Mouse (Mus musculus) limb, embryonic 14.5 days (tissue): ENCODE results near the gene Ankrd63. TPM values are rescaled to one million over a fixed set of nuclear protein-coding genes. Genes with fewer than 3 reads are reported as not detected.

Experiments
- ATAC-seq: fragments of 200-750 bp; cut with Nextera tagmentation; 2 replicates; pipeline ENCODE4 v1.8.0; 2017; ENCODE audit warnings: low read depth, moderate number of reproducible peaks, moderate TSS enrichment; ENCODE audit not compliant: low FRiP score
- DNase-seq: peaks from one replicate; pipeline ENCODE4 v3.0.0-alpha.2; 2015; ENCODE audit warnings: low spot score
- H3K27ac ChIP-seq: fragments of 300-500 bp; sonication (generic); replicated peaks from 2 replicates; pipeline ENCODE4 v1.5.1; 2014; ENCODE audit warnings: low read depth, mild to moderate bottlenecking, low read length, moderate library complexity, mixed read lengths
- H3K27me3 ChIP-seq: fragments of 300-500 bp; sonication (generic); 2 replicates; pipeline ENCODE4 v1.6.1; 2014; ENCODE audit warnings: low read length, mixed read lengths; ENCODE audit not compliant: control insufficient read depth, insufficient read depth
- H3K36me3 ChIP-seq: fragments of 300-500 bp; sonication (generic); 2 replicates; pipeline ENCODE4 v1.6.1; 2014; ENCODE audit warnings: mild to moderate bottlenecking, low read length, moderate library complexity, mixed read lengths; ENCODE audit not compliant: control insufficient read depth, insufficient read depth
- H3K4me1 ChIP-seq: fragments of 300-500 bp; sonication (generic); 2 replicates; pipeline ENCODE4 v1.6.1; 2014; ENCODE audit warnings: antibody characterized with exemption, low read length, mixed read lengths; ENCODE audit not compliant: control insufficient read depth, insufficient read depth
- H3K4me2 ChIP-seq: fragments of 300-500 bp; sonication (generic); replicated peaks from 2 replicates; pipeline ENCODE4 v1.6.1; 2014; ENCODE audit warnings: low read depth, mild to moderate bottlenecking, low read length, moderate library complexity; ENCODE audit not compliant: severe bottlenecking
- H3K4me3 ChIP-seq: fragments of 300-500 bp; sonication (generic); replicated peaks from 2 replicates; pipeline ENCODE4 v1.5.1; 2014; ENCODE audit warnings: low read length
- H3K9ac ChIP-seq: fragments of 300-500 bp; sonication (generic); 2 replicates; pipeline ENCODE4 v1.6.1; 2014; ENCODE audit warnings: mild to moderate bottlenecking, low read depth, low read length, moderate library complexity; ENCODE audit not compliant: severe bottlenecking
- H3K9me3 ChIP-seq: fragments of 300-500 bp; sonication (generic); 2 replicates; pipeline ENCODE4 v1.6.1; 2016; ENCODE audit warnings: low read length; ENCODE audit not compliant: control insufficient read depth
- POLR2A ChIP-seq: fragments of 200-500 bp; IDR thresholded peaks from 2 replicates; pipeline ENCODE4 v1.8.0; 2012; ENCODE audit warnings: inconsistent platforms, mild to moderate bottlenecking, moderate library complexity, borderline replicate concordance; ENCODE audit not compliant: insufficient read depth, insufficient read length; ENCODE audit errors: extremely low read depth
- WGBS: fragments of 180-500 bp; shearing (Covaris S2); extraction: QIAGEN DNeasy Blood & Tissue Kit; methylation state at CpG from one replicate; pipeline ENCODE4 v1.1.7; 2014; 5-methylcytosine and 5-hydroxymethylcytosine counted together
- polyA plus RNA-seq, 2 experiments: library from polyadenylated mRNA; depleted of rRNA in 1 of 2; stranded (reverse) in 1 of 2; unstranded in 1 of 2; fragments of >200 nt; fragmentation: Nextera tagmentation in 1 of 2; extraction: Ambion mirVana in 1 of 2; gene quantifications; 2 replicates each; pipeline versions ENCODE4 v1.2.1 to v1.2.3; 2012 to 2014

Gene Ankrd63
- polyA plus RNA-seq, 2 experiments = 0.10 TPM; not detected in 1

GRCm38 (mm10) chr2:118686693-118687092 is 17.1 kb downstream of the Ankrd63 start:
- TF ChIP-seq POLR2A = no peak
- DNase-seq (no peak), ATAC-seq (no peak)
- H3K27ac ChIP-seq = no peak overlapping the region
- 74% methylated on average over 8 of the region's 8 CpGs for WGBS
- no peaks in the 10 kb centered on the region for H3K9me3 ChIP-seq
- no peak overlapping the region for H3K4me2 ChIP-seq
- no peak overlapping the region for H3K4me3 ChIP-seq
- H3K4me1 ChIP-seq = no peaks in the 10 kb centered on the region
- no peak overlapping the region for H3K9ac ChIP-seq
- H3K36me3 ChIP-seq = no peaks in the 10 kb centered on the region
- no peaks in the 10 kb centered on the region for H3K27me3 ChIP-seq

- Histone ChIP-seq H3K36me3 (no peaks in the 10 kb centered on the region), H3K9me3 (no peaks in the 10 kb centered on the region), H3K27me3 (no peaks in the 10 kb centered on the region), H3K4me1 (no peaks in the 10 kb centered on the region), H3K4me3 (no peak overlapping the region), H3K9ac (no peak overlapping the region), H3K27ac (no peak overlapping the region), H3K4me2 (no peak overlapping the region)
- ATAC-seq = no peak
- 83% methylated on average over 4 of the region's 4 CpGs for WGBS
- no peak for DNase-seq
- no peak for TF ChIP-seq POLR2A
Observed at GRCm38 (mm10) chr2:118685088-118685487, 18.7 kb downstream of the Ankrd63 start.

GRCm38 (mm10) chr2:118682544-118683260 is 21.1 kb downstream of the Ankrd63 start:
- TF ChIP-seq POLR2A = no peak
- Histone ChIP-seq H3K9me3 (no peaks in the 10 kb centered on the region), H3K4me1 (no peaks in the 10 kb centered on the region), H3K4me2 (no peak overlapping the region), H3K9ac (no peak overlapping the region), H3K27me3 (peaks cover 17% of the 10 kb centered on the region), H3K27ac (no peak overlapping the region), H3K36me3 (no peaks in the 10 kb centered on the region), H3K4me3 (no peak overlapping the region)
- no peak for ATAC-seq
- 33% methylated on average over 8 of the region's 8 CpGs for WGBS
- DNase-seq = no peak

- no peaks in the 10 kb centered on the region for H3K9me3 ChIP-seq
- H3K4me1 ChIP-seq = no peaks in the 10 kb centered on the region; the same call in 1 of the 2 replicates
- peaks cover 35% of the 10 kb centered on the region for H3K27me3 ChIP-seq
- no peak for ATAC-seq
- H3K27ac ChIP-seq = no peak overlapping the region
- H3K36me3 ChIP-seq = no peaks in the 10 kb centered on the region
- H3K4me2 ChIP-seq = no peak overlapping the region
- 91% methylated on average over 6 of the region's 6 CpGs for WGBS
- no peak for TF ChIP-seq POLR2A
- DNase-seq = no peak
- H3K4me3 ChIP-seq = no peak overlapping the region
- no peak overlapping the region for H3K9ac ChIP-seq
Observed at GRCm38 (mm10) chr2:118680926-118681325, 22.8 kb downstream of the Ankrd63 start.

GRCm38 (mm10) chr2:118679577-118679976 is 24.2 kb downstream of the Ankrd63 start:
- H3K27me3 ChIP-seq = peaks cover 47% of the 10 kb centered on the region
- H3K9ac ChIP-seq = no peak overlapping the region
- no peaks in the 10 kb centered on the region for H3K9me3 ChIP-seq
- H3K4me1 ChIP-seq = no peaks in the 10 kb centered on the region; the same call in 1 of the 2 replicates
- H3K4me2 ChIP-seq = no peak overlapping the region
- no peaks in the 10 kb centered on the region for H3K36me3 ChIP-seq
- DNase-seq = no peak
- H3K4me3 ChIP-seq = no peak overlapping the region
- WGBS = 89% methylated on average over 3 of the region's 3 CpGs
- ATAC-seq = no peak
- no peak overlapping the region for H3K27ac ChIP-seq
- TF ChIP-seq POLR2A = no peak

GRCm38 (mm10) chr2:118677817-118678216 is 25.9 kb downstream of the Ankrd63 start:
- ATAC-seq = no peak
- 15% methylated on average over 4 of the region's 4 CpGs for WGBS
- no peaks in the 10 kb centered on the region for H3K36me3 ChIP-seq
- H3K4me3 ChIP-seq = peak overlapping the region; percentile 47
- H3K27me3 ChIP-seq = peaks cover 60% of the 10 kb centered on the region
- DNase-seq = no peak
- H3K27ac ChIP-seq = no peak overlapping the region
- H3K4me2 ChIP-seq = peak overlapping the region; percentile 97
- no peaks in the 10 kb centered on the region; the same call in 1 of the 2 replicates for H3K4me1 ChIP-seq
- H3K9ac ChIP-seq = peak overlapping the region; percentile 55
- no peak for TF ChIP-seq POLR2A
- H3K9me3 ChIP-seq = no peaks in the 10 kb centered on the region
